Mouse (Mus musculus): ENCODE results near the gene H2-M9.

The H2-M9 gene

GRCm38 (mm10) chr17:36642566-36642965 is at the start of gene H2-M9:
Gene H2-M9 (minus strand): TSS chr17:36642666.
- no peak for DNase-seq (ENCODE audit: low spot score)

- no peak for DNase-seq (ENCODE audit: low spot score)
These were observed 29.7 kb upstream of the H2-M9 start, which contains the start of gene H2-M1 for GRCm38 (mm10) chr17:36672119-36672518. Gene H2-M1 (minus strand): TSS chr17:36672219.

Data from urinary bladder, postnatal 10 days (tissue).